Mouse (Mus musculus) liver, embryonic 15.5 days (tissue): ENCODE results near the gene Tbc1d30. TPM values are rescaled to one million over a fixed set of nuclear protein-coding genes. Genes with fewer than 3 reads are reported as not detected.

Experiments used
- ATAC-seq: fragments of 200-750 bp; cut with Nextera tagmentation; 2 replicates; pipeline ENCODE4 v1.8.0; 2017; ENCODE audit warnings: moderate number of reproducible peaks, mild to moderate bottlenecking, moderate library complexity; ENCODE audit not compliant: insufficient read depth
- H3K27ac ChIP-seq: fragments of 300-500 bp; sonication (generic); replicated peaks from 2 replicates; pipeline ENCODE4 v1.5.1; 2015; ENCODE audit warnings: mild to moderate bottlenecking, inconsistent platforms
- H3K27me3 ChIP-seq: fragments of 300-500 bp; sonication (generic); 2 replicates; pipeline ENCODE4 v1.6.1; 2015; ENCODE audit warnings: mild to moderate bottlenecking, inconsistent platforms
- H3K36me3 ChIP-seq: fragments of 300-500 bp; sonication (generic); replicated peaks from 2 replicates; pipeline ENCODE4 v1.6.1; 2015; ENCODE audit warnings: moderate library complexity, mild to moderate bottlenecking, inconsistent platforms
- H3K4me1 ChIP-seq: fragments of 300-500 bp; sonication (generic); replicated peaks from 2 replicates; pipeline ENCODE4 v1.6.1; 2015; ENCODE audit warnings: inconsistent platforms
- H3K4me2 ChIP-seq: fragments of 300-500 bp; sonication (generic); 2 replicates; pipeline ENCODE4 v1.6.1; 2015; ENCODE audit warnings: moderate library complexity, mild to moderate bottlenecking, inconsistent platforms
- H3K4me3 ChIP-seq: fragments of 300-500 bp; sonication (generic); replicated peaks from 2 replicates; pipeline ENCODE4 v1.5.1; 2015; ENCODE audit warnings: mild to moderate bottlenecking, inconsistent platforms
- H3K9ac ChIP-seq: fragments of 300-500 bp; sonication (generic); 2 replicates; pipeline ENCODE4 v1.6.1; 2015; ENCODE audit warnings: moderate library complexity, mild to moderate bottlenecking, inconsistent platforms
- H3K9me3 ChIP-seq: fragments of 300-500 bp; sonication (generic); replicated peaks from 2 replicates; pipeline ENCODE4 v1.6.1; 2016; ENCODE audit warnings: inconsistent platforms
- WGBS: fragments of 180-500 bp; shearing (Covaris S2); methylation state at CpG from one replicate; pipeline ENCODE4 v1.1.7; 2015; ENCODE audit warnings: mixed read lengths; ENCODE audit not compliant: insufficient replicate concordance; 5-methylcytosine and 5-hydroxymethylcytosine counted together
- polyA plus RNA-seq: library from polyadenylated mRNA; unstranded; fragments of >200 nt; fragmentation: Nextera tagmentation; extraction: Ambion mirVana; gene quantifications from 2 replicates; pipeline ENCODE4 v1.2.1, GENCODE M21; 2015

Gene Tbc1d30
- polyA plus RNA-seq, 1 experiment from 2014 or later = 0.31 TPM

GRCm38 (mm10) chr10:121364801-121365564 is 13.9 kb upstream of the Tbc1d30 start, which contains the start of gene Gns:
Gene Gns (plus strand): TSS chr10:121365090.
- WGBS = under 1% methylated on average over 66 of the region's 72 CpGs
- H3K4me2 ChIP-seq = peak within 1 kb of the TSS; percentile 100
- peak within 1 kb of the TSS; percentile 74 for H3K27ac ChIP-seq
- peak within 1 kb of the TSS; percentile 86 for H3K4me3 ChIP-seq
- peak; percentile 90 for ATAC-seq
- peaks cover 43% of the 10 kb centered on the region for H3K4me1 ChIP-seq
- no peaks in the 10 kb centered on the region for H3K27me3 ChIP-seq
- 0 out of 2 replicates have a peak, but pooled peaks cover under 1% of the 10 kb centered on the region for H3K36me3 ChIP-seq
- H3K9ac ChIP-seq = peak within 1 kb of the TSS; percentile 82
- H3K9me3 ChIP-seq = no peaks in the 10 kb centered on the region

DNA sequence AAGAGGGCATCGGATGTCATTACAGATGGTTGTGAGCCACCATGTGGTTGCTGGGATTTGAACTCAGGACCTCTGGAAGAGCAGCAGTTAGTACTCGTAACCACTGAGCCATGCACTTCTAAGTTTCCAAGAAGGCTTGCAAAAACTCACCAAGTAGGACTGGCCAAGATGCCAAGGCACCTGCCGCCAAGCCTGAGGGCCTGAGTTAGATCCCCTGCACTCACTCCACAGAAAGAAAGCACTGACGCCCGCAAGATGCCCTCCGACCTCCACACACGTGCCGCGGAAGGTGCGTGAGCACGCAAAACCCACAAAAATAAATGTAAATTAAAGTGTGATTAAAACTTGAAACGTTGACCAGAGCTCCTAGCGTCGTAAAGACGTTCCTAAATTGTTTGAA is 13.2 kb upstream of the Tbc1d30 start:
- 25% methylated on average over 15 of the region's 15 CpGs for WGBS
- H3K9me3 ChIP-seq = no peaks in the 10 kb centered on the region
- H3K27me3 ChIP-seq = no peaks in the 10 kb centered on the region
- peak overlapping the region; percentile 82 for H3K9ac ChIP-seq
- H3K36me3 ChIP-seq = no peaks in the 10 kb centered on the region
- H3K4me3 ChIP-seq = peak overlapping the region; percentile 86
- no peak for ATAC-seq
- H3K27ac ChIP-seq = no peak overlapping the region
- peaks cover 42% of the 10 kb centered on the region for H3K4me1 ChIP-seq
- H3K4me2 ChIP-seq = peak overlapping the region; percentile 100

GRCm38 (mm10) chr10:121363201-121363600 is 12.1 kb upstream of the Tbc1d30 start:
- Histone ChIP-seq H3K27me3 (no peaks in the 10 kb centered on the region), H3K9ac (no peak overlapping the region), H3K27ac (no peak overlapping the region), H3K4me1 (peaks cover 31% of the 10 kb centered on the region), H3K4me2 (no peak overlapping the region), H3K4me3 (no peak overlapping the region), H3K36me3 (no peaks in the 10 kb centered on the region), H3K9me3 (no peaks in the 10 kb centered on the region)
- 66% methylated on average over 8 of the region's 8 CpGs for WGBS
- ATAC-seq = no peak

GRCm38 (mm10) chr10:121360358-121360757 is 9.3 kb upstream of the Tbc1d30 start:
- Histone ChIP-seq H3K4me3 (no peak overlapping the region), H3K9ac (no peak overlapping the region), H3K27ac (no peak overlapping the region), H3K4me1 (peaks cover 11% of the 10 kb centered on the region), H3K36me3 (no peaks in the 10 kb centered on the region), H3K4me2 (no peak overlapping the region), H3K27me3 (no peaks in the 10 kb centered on the region), H3K9me3 (no peaks in the 10 kb centered on the region)
- ATAC-seq = no peak
- 57% methylated on average over 2 of the region's 2 CpGs for WGBS

- H3K4me1 ChIP-seq = peaks cover 11% of the 10 kb centered on the region; the same call in 1 of the 2 replicates
- no peaks in the 10 kb centered on the region for H3K9me3 ChIP-seq
- ATAC-seq = no peak
- peak overlapping the region; percentile 78 for H3K4me2 ChIP-seq
- peak overlapping the region; percentile 55 for H3K4me3 ChIP-seq
- no peak overlapping the region for H3K9ac ChIP-seq
- peaks cover 49% of the 10 kb centered on the region for H3K27me3 ChIP-seq
- 30% methylated on average over 15 of the region's 15 CpGs for WGBS
- no peaks in the 10 kb centered on the region for H3K36me3 ChIP-seq
- no peak overlapping the region for H3K27ac ChIP-seq
Measured at GRCm38 (mm10) chr10:121351692-121352290, 713 bp upstream of the Tbc1d30 start.

- WGBS = 4% methylated on average over 35 of the region's 35 CpGs
- ATAC-seq = no peak
- Histone ChIP-seq H3K36me3 (no peaks in the 10 kb centered on the region), H3K4me2 (peak overlapping the region; percentile 78), H3K27ac (no peak overlapping the region), H3K4me1 (peaks cover 11% of the 10 kb centered on the region; the same call in 1 of the 2 replicates), H3K27me3 (peaks cover 49% of the 10 kb centered on the region), H3K4me3 (peak overlapping the region; percentile 55), H3K9ac (no peak overlapping the region), H3K9me3 (no peaks in the 10 kb centered on the region)
Measured at GRCm38 (mm10) chr10:121350357-121351065, 567 bp downstream of the Tbc1d30 start.

DNA sequence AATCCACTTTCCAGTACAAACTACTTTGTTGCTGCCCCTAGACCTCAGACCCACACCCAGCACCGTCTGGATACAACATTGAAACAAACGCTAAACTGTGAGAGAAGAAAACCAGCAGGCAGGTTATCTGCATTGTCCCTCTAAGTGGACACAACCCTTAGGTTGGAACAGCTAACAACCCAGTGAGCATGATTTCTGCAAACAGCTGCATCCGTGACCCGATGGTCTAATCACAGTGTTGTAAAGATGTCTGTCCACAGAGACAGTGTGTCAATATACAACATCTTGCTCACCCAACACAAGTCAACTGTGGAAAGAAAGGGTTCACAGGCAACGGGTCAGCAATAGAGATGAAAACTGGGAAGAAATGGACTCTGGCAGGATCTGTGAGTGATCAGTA is 1.8 kb downstream of the Tbc1d30 start:
- Histone ChIP-seq H3K36me3 (no peaks in the 10 kb centered on the region), H3K27ac (no peak overlapping the region), H3K4me2 (no peak overlapping the region), H3K4me3 (no peak overlapping the region), H3K27me3 (peaks cover 49% of the 10 kb centered on the region), H3K9ac (no peak overlapping the region), H3K4me1 (peaks cover 11% of the 10 kb centered on the region; the same call in 1 of the 2 replicates), H3K9me3 (no peaks in the 10 kb centered on the region)
- 40% methylated on average over 5 of the region's 5 CpGs for WGBS
- ATAC-seq = no peak

DNA sequence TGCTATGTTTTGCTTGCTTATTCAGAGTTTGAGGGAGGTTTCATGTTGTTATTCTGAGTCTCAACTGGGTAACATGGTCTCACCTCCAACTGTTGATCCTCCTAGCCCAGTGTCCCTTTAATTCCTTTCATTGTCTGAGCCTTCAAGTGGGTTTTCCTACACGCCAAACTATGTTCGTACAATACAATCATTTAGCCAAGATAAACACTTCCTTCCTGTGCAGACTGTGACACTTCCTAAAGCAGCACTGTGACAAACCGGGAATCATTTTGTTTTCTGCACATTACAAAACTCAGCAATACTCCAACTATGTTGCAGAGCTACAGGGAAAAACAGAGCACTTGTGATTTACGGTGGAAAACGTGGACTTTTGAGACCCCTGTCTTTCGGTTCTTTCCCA is 7.2 kb downstream of the Tbc1d30 start:
- Histone ChIP-seq H3K36me3 (no peaks in the 10 kb centered on the region), H3K4me2 (no peak overlapping the region), H3K27me3 (peaks cover 6% of the 10 kb centered on the region), H3K4me1 (no peaks in the 10 kb centered on the region), H3K4me3 (no peak overlapping the region), H3K27ac (no peak overlapping the region), H3K9me3 (no peaks in the 10 kb centered on the region), H3K9ac (no peak overlapping the region)
- ATAC-seq = no peak
- WGBS = 23% methylated on average over 6 of the region's 6 CpGs

DNA sequence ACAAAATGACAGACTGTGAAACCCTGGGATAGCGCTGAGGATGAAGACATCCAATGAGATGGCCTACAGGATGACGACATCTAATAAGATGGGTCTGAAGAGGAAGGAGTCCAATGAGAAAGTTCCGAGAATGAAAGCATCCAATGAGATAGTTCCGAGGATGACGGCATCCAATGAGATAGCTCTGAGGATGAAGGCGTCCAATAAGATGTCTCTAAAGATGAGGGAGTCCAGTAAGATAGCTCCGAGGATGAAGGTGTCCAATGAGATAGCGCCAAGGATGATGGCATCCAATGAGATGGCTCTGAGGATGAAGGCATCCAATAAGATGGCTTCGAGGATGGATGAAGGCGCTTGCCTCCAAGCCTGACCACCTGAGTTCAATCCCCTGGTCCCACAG is 8.8 kb downstream of the Tbc1d30 start:
- H3K9ac ChIP-seq = no peak overlapping the region
- no peak for ATAC-seq

GRCm38 (mm10) chr10:121340754-121341593 is 10.1 kb downstream of the Tbc1d30 start:
- no peak for ATAC-seq
- Histone ChIP-seq H3K9ac (no peak overlapping the region), H3K36me3 (no peaks in the 10 kb centered on the region), H3K4me2 (no peak overlapping the region), H3K27me3 (no peaks in the 10 kb centered on the region), H3K9me3 (no peaks in the 10 kb centered on the region), H3K27ac (no peak overlapping the region), H3K4me1 (no peaks in the 10 kb centered on the region), H3K4me3 (no peak overlapping the region)
- WGBS = 61% methylated on average over 11 of the region's 11 CpGs

More for the DNA sequence above, 8.8 kb downstream of the Tbc1d30 start:
- Histone ChIP-seq H3K4me3 (no peak overlapping the region), H3K9me3 (no peaks in the 10 kb centered on the region), H3K4me1 (no peaks in the 10 kb centered on the region), H3K27ac (no peak overlapping the region), H3K36me3 (no peaks in the 10 kb centered on the region), H3K27me3 (no peaks in the 10 kb centered on the region), H3K4me2 (no peak overlapping the region)
- 79% methylated on average over 10 of the region's 10 CpGs for WGBS
